Mouse (Mus musculus) MEL (cell line): ENCODE data around the gene Pde6d. TPM values are rescaled to one million over a fixed set of nuclear protein-coding genes. Genes with fewer than 3 reads are reported as not detected.

ENCODE experiments used
- DNase-seq: peaks from one replicate; pipeline ENCODE4 v3.0.0; 2011; ENCODE audit warnings: low read depth, low spot score
- H3K27ac ChIP-seq: 2 replicates; pipeline ENCODE4 v1.5.1; 2012; ENCODE audit warnings: low read depth, mild to moderate bottlenecking, control low read depth, low read length, moderate library complexity; ENCODE audit not compliant: control insufficient read depth
- H3K27me3 ChIP-seq, 2 experiments: fragments of 150-350 bp in 1 of 2; sonication (generic) in 1 of 2; 2 replicates each; pipeline ENCODE4 v1.6.1; 2012; ENCODE audit warnings: low read length in 2 of 2, mild to moderate bottlenecking in 2 of 2, improper control_type of control experiment in 1 of 2, moderate library complexity in 1 of 2; ENCODE audit not compliant: insufficient read depth in 2 of 2, control insufficient read depth in 1 of 2
- H3K36me3 ChIP-seq, 2 experiments: 2 replicates each; pipeline ENCODE4 v1.6.1; 2012 to 2014; ENCODE audit warnings: low read length in 2 of 2, improper control_type of control experiment in 1 of 2, inconsistent platforms in 1 of 2, mild to moderate bottlenecking in 1 of 2; ENCODE audit not compliant: insufficient read depth in 2 of 2, control insufficient read depth in 1 of 2
- H3K4me1 ChIP-seq, 2 experiments: fragments of 150-350 bp in 1 of 2; sonication (generic) in 1 of 2; 2 replicates each; pipeline ENCODE4 v1.6.1; 2012; ENCODE audit warnings: low read length in 2 of 2, improper control_type of control experiment in 1 of 2, mild to moderate bottlenecking in 1 of 2; ENCODE audit not compliant: insufficient read depth in 2 of 2, control insufficient read depth in 1 of 2
- H3K4me3 ChIP-seq, 2 experiments: fragments of 150-350 bp in 1 of 2; sonication (generic) in 1 of 2; 2 replicates each; pipeline ENCODE4 v1.5.1; 2012; ENCODE audit warnings: low read depth in 2 of 2, low read length in 2 of 2, mild to moderate bottlenecking in 2 of 2, moderate library complexity in 2 of 2, control low read depth in 1 of 2, improper control_type of control experiment in 1 of 2; ENCODE audit not compliant: control insufficient read depth in 1 of 2, insufficient read depth in 1 of 2
- H3K79me2 ChIP-seq: 2 replicates; pipeline ENCODE4 v1.6.1; 2012; ENCODE audit warnings: mild to moderate bottlenecking, low read length, moderate library complexity; ENCODE audit not compliant: control insufficient read depth, poor library complexity, insufficient read depth
- H3K9ac ChIP-seq: 2 replicates; pipeline ENCODE4 v1.6.1; 2012; ENCODE audit warnings: low read depth, mild to moderate bottlenecking, control low read depth, low read length, moderate library complexity; ENCODE audit not compliant: control insufficient read depth, poor library complexity, severe bottlenecking
- H3K9me3 ChIP-seq: fragments of 150-350 bp; sonication (generic); replicated peaks from 2 replicates; pipeline ENCODE4 v1.6.1; 2012; ENCODE audit warnings: mild to moderate bottlenecking, low read length, improper control_type of control experiment, moderate library complexity; ENCODE audit not compliant: insufficient read depth
- BHLHE40 ChIP-seq: IDR thresholded peaks from 2 replicates; pipeline ENCODE4 v1.6.1; 2012; ENCODE audit warnings: low read depth, mild to moderate bottlenecking, inconsistent platforms, low read length, improper control_type of control experiment, borderline replicate concordance
- CTCF ChIP-seq, 3 experiments: IDR thresholded peaks in 2 of 3; conservative IDR thresholded peaks in 1 of 3; 2 replicates each; pipeline ENCODE4 v1.5.1; 2011 to 2012; ENCODE audit warnings: low read length in 3 of 3, low read depth in 2 of 3, mild to moderate bottlenecking in 2 of 3, improper control_type of control experiment in 1 of 3, inconsistent platforms in 1 of 3, mixed read lengths in 1 of 3, moderate library complexity in 1 of 3; ENCODE audit not compliant: control insufficient read depth in 1 of 3, insufficient read depth in 1 of 3, poor library complexity in 1 of 3, severe bottlenecking in 1 of 3
- E2F4 ChIP-seq: IDR thresholded peaks from 2 replicates; pipeline ENCODE4 v1.6.1; 2011; ENCODE audit warnings: low read depth, low read length, improper control_type of control experiment, borderline replicate concordance
- EP300 ChIP-seq, 2 experiments: IDR thresholded peaks; 2 replicates each; pipeline ENCODE4 v1.6.1; 2011; ENCODE audit warnings: improper control_type of control experiment in 2 of 2, low read length in 2 of 2, low read depth in 1 of 2, mild to moderate bottlenecking in 1 of 2
- ETS1 ChIP-seq: IDR thresholded peaks from 2 replicates; pipeline ENCODE4 v1.6.1; 2012; ENCODE audit warnings: low read depth, mild to moderate bottlenecking, inconsistent platforms, low read length, improper control_type of control experiment, moderate library complexity
- GATA1 ChIP-seq: IDR thresholded peaks from 2 replicates; pipeline ENCODE4 v1.6.1; 2011; ENCODE audit warnings: low read depth, low read length, improper control_type of control experiment
- MAFK ChIP-seq: IDR thresholded peaks from 2 replicates; pipeline ENCODE4 v1.6.1; 2011; ENCODE audit warnings: low read depth, mild to moderate bottlenecking, low read length, improper control_type of control experiment, borderline replicate concordance
- MYC ChIP-seq: IDR thresholded peaks from 2 replicates; pipeline ENCODE4 v1.6.1; 2011; ENCODE audit warnings: low read depth, mild to moderate bottlenecking, low read length, improper control_type of control experiment, moderate library complexity
- NELFE ChIP-seq: IDR thresholded peaks from 2 replicates; pipeline ENCODE4 v1.6.1; 2011; ENCODE audit warnings: low read depth, low read length, improper control_type of control experiment
- RCOR1 ChIP-seq: IDR thresholded peaks from 2 replicates; pipeline ENCODE4 v1.6.1; 2012; ENCODE audit warnings: low read depth, mild to moderate bottlenecking, inconsistent platforms, low read length, improper control_type of control experiment
- TBP ChIP-seq: IDR thresholded peaks from 2 replicates; pipeline ENCODE4 v1.8.0; 2011; ENCODE audit warnings: low read depth, low read length, improper control_type of control experiment
- TCF12 ChIP-seq: IDR thresholded peaks from 2 replicates; pipeline ENCODE4 v1.6.1; 2014; ENCODE audit warnings: low read depth, mild to moderate bottlenecking, inconsistent platforms, low read length, improper control_type of control experiment, moderate library complexity
- ZC3H11A ChIP-seq: IDR thresholded peaks from 2 replicates; pipeline ENCODE4 v1.6.1; 2012; ENCODE audit warnings: low read depth, mild to moderate bottlenecking, inconsistent platforms, low read length, improper control_type of control experiment
- ZMIZ1 ChIP-seq: IDR thresholded peaks from 2 replicates; pipeline ENCODE4 v1.6.1; 2012; ENCODE audit warnings: low read depth, mild to moderate bottlenecking, inconsistent platforms, low read length, improper control_type of control experiment, moderate library complexity
- polyA plus RNA-seq, 2 experiments: library from polyadenylated mRNA; stranded (reverse) in 1 of 2; unstranded in 1 of 2; fragments of >175 nt in 1 of 2; fragments of >200 nt in 1 of 2; gene quantifications; 2 replicates each; pipeline versions ENCODE4 v1.2.1 to v1.2.4; 2012; ENCODE audit warnings: low replicate concordance in 2 of 2, low read depth in 1 of 2; ENCODE audit not compliant: insufficient read length in 2 of 2, insufficient read depth in 1 of 2, missing spikeins in 1 of 2
- total RNA-seq: library from RNA; depleted of rRNA; stranded (reverse); fragments of 300-350 nt; gene quantifications from 2 replicates; pipeline ENCODE4 v1.2.3, GENCODE M21; 2012

Pde6d gene
- total and polyA plus RNA-seq, 3 experiments: 13.4 to 79.9 TPM; not detected in 1

DNA sequence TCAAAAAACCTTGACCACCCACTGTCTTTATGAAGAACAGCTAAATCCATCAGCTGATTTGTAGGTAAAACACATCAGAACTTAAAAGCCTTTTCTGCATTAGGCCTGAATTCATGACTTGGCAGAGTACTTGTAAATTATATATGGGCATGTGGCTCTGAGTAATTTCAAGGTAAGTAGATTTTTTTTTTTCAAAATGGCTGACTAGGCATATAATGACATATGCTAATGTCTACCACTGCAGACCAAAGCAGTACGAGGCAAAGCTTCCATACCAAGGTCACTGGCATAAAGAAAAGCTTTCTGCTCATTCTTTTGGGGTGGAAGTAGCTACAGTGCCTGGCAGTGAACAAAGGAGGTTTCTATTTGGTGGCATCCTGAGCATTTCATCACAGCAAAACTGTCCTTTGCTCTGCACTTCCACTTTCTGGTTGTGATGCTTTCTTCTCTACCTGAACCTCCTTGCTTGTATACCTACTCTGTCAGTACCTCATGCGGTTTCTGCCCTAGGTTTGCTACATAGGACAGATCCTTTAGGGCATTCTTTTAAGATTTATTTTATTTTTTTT, 13.1 kb downstream of the Pde6d start:
- no peaks in the 10 kb centered on the region; the same call in none of the 2 replicates for H3K79me2 ChIP-seq
- peak; percentile 60; the same call in 1 of the 2 replicates for TF ChIP-seq MAFK
- no peak for TF ChIP-seq TBP
- TF ChIP-seq ZMIZ1: no peak
- no peaks in the 10 kb centered on the region for H3K27me3 ChIP-seq
- no peaks in the 10 kb centered on the region for H3K9me3 ChIP-seq
- H3K4me3 ChIP-seq: no peak overlapping the region
- no peak overlapping the region for H3K9ac ChIP-seq
- peaks cover 23 to 46% of the 10 kb centered on the region in 2 experiments for H3K4me1 ChIP-seq
- no peak overlapping the region for H3K27ac ChIP-seq
- H3K36me3 ChIP-seq: peaks cover 5 to 43% of the 10 kb centered on the region in 2 experiments
- no peak for DNase-seq

DNA sequence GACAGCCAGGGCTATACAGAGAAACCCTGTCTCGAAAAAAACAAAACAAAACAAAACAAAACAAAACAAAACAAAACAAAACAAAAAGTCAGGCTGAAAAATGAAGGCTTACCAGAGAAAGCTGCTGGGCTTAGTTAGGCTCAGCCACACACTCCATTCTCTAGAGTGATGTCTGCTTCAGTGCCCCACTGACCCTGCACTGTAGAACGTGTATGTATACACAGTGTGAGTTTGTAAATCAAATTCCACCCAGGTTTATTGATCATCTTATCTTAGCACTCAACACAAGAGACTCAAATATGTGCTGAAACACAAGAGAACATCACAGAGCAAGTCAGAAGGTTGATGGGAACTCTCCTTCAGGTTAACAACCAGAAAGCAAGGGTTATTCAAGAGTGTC, 14.0 kb downstream of the Pde6d start:
- H3K4me1 ChIP-seq: peaks cover 24 to 41% of the 10 kb centered on the region in 2 experiments
- H3K9ac ChIP-seq: no peak overlapping the region
- H3K79me2 ChIP-seq: no peaks in the 10 kb centered on the region; the same call in none of the 2 replicates
- no peak for DNase-seq
- H3K4me3 ChIP-seq: no peak overlapping the region
- H3K27me3 ChIP-seq: no peaks in the 10 kb centered on the region
- H3K27ac ChIP-seq: no peak overlapping the region
- no peak for TF ChIP-seq RCOR1
- H3K9me3 ChIP-seq: no peaks in the 10 kb centered on the region
- H3K36me3 ChIP-seq: peaks cover 9 to 41% of the 10 kb centered on the region in 2 experiments

GRCm38 (mm10) chr1:86562663-86563062, 19.8 kb downstream of the Pde6d start:
- peaks cover 9 to 41% of the 10 kb centered on the region in 2 experiments for H3K36me3 ChIP-seq
- TF ChIP-seq ZC3H11A: no peak
- no peak for TF ChIP-seq E2F4
- TF ChIP-seq MYC: no peak
- no peak for TF ChIP-seq CTCF (IDR thresholded peaks at IDR 0.05 in 2 of 3, conservative IDR thresholded peaks at IDR 0.05 in 1 of 3; ENCODE audit: control insufficient read depth in 1 of 3, insufficient read depth in 1 of 3, low read depth in 2 of 3, low read length in 3 of 3, poor library complexity in 1 of 3, severe bottlenecking in 1 of 3)
- TF ChIP-seq GATA1: peak; percentile 72; the same call in 1 of the 2 replicates
- no peak for TF ChIP-seq NELFE
- TF ChIP-seq EP300 (IDR thresholded peaks at IDR 0.05; ENCODE audit: low read depth in 1 of 2, low read length in 2 of 2): peak in 1 of 2 experiments; percentile 34; a peak in 1 of 4 replicates
- TF ChIP-seq BHLHE40: no peak
- 0 out of 2 replicates have a peak, but pooled peaks have one; percentile 19 for TF ChIP-seq ETS1
- peak; percentile 37; the same call in 1 of the 2 replicates for TF ChIP-seq TCF12
- TF ChIP-seq, all 39 proteins: peak for 4
- Histone ChIP-seq H3K4me1 (peaks cover 32 to 35% of the 10 kb centered on the region in 2 experiments), H3K79me2 (no peaks in the 10 kb centered on the region), H3K27me3 (no peaks in the 10 kb centered on the region), H3K9ac (no peak overlapping the region), H3K4me3 (no peak overlapping the region), H3K27ac (no peak overlapping the region), H3K9me3 (no peaks in the 10 kb centered on the region)
- no peak for DNase-seq
